Mouse (Mus musculus) spleen, adult 2 months (tissue): ENCODE data around the gene Wdr18.
A peak's percentile ranks its signal among the peaks of the same experiment; 100 is the strongest.

Source experiments
- CTCF ChIP-seq: fragments of 200-500 bp; IDR thresholded peaks from 2 replicates; pipeline ENCODE4 v1.5.1; 2011; ENCODE audit warnings: mild to moderate bottlenecking, inconsistent platforms; ENCODE audit not compliant: insufficient read depth, insufficient read length, insufficient replicate concordance; ENCODE audit errors: extremely low read depth
- POLR2A ChIP-seq: fragments of 200-500 bp; IDR thresholded peaks from 2 replicates; pipeline ENCODE4 v1.6.1; 2011; ENCODE audit warnings: low read depth, low read length, inconsistent platforms

GRCm38 (mm10) chr10:79985334-79986231 is 25.6 kb downstream of the Wdr18 start:
- TF ChIP-seq POLR2A (peak; percentile 59; the same call in 1 of the 2 replicates), CTCF (no peak)
